Mouse (Mus musculus) liver, embryonic 13.5 days (tissue): Measurements from ENCODE around the gene Gm7102. TPM values are rescaled to one million over a fixed set of nuclear protein-coding genes. Genes with fewer than 3 reads are reported as not detected.

Source experiments
- ATAC-seq: fragments of 200-750 bp; cut with Nextera tagmentation; 2 replicates; pipeline ENCODE4 v1.8.0; 2017; ENCODE audit warnings: low read depth, mild to moderate bottlenecking, moderate number of reproducible peaks, moderate library complexity
- DNase-seq: peaks from one replicate; pipeline ENCODE4 v3.0.0; 2022
- H3K27ac ChIP-seq: fragments of 300-500 bp; sonication (generic); 2 replicates; pipeline ENCODE4 v1.5.1; 2015; ENCODE audit warnings: moderate library complexity, mild to moderate bottlenecking, inconsistent platforms
- H3K27me3 ChIP-seq: fragments of 300-500 bp; sonication (generic); 2 replicates; pipeline ENCODE4 v1.6.1; 2015; ENCODE audit warnings: mild to moderate bottlenecking, inconsistent platforms
- H3K36me3 ChIP-seq: fragments of 300-500 bp; sonication (generic); 2 replicates; pipeline ENCODE4 v1.6.1; 2015; ENCODE audit warnings: mild to moderate bottlenecking, inconsistent platforms
- H3K4me1 ChIP-seq: fragments of 300-500 bp; sonication (generic); replicated peaks from 2 replicates; pipeline ENCODE4 v1.6.1; 2015; ENCODE audit warnings: inconsistent platforms
- H3K4me2 ChIP-seq: fragments of 300-500 bp; sonication (generic); 2 replicates; pipeline ENCODE4 v1.6.1; 2015; ENCODE audit warnings: inconsistent platforms, mild to moderate bottlenecking, moderate library complexity
- H3K4me3 ChIP-seq: fragments of 300-500 bp; sonication (generic); replicated peaks from 2 replicates; pipeline ENCODE4 v1.5.1; 2015; ENCODE audit warnings: mild to moderate bottlenecking, inconsistent platforms
- H3K9ac ChIP-seq: fragments of 300-500 bp; sonication (generic); 2 replicates; pipeline ENCODE4 v1.6.1; 2015; ENCODE audit warnings: mild to moderate bottlenecking, inconsistent platforms
- H3K9me3 ChIP-seq: fragments of 300-500 bp; sonication (generic); replicated peaks from 2 replicates; pipeline ENCODE4 v1.6.1; 2016; ENCODE audit warnings: inconsistent platforms
- WGBS: fragments of 180-500 bp; shearing (Covaris S2); methylation state at CpG from one replicate; pipeline ENCODE4 v1.1.7; 2015; ENCODE audit not compliant: insufficient replicate concordance; 5-methylcytosine and 5-hydroxymethylcytosine counted together
- polyA plus RNA-seq: library from polyadenylated mRNA; unstranded; fragments of >200 nt; fragmentation: Nextera tagmentation; extraction: Ambion mirVana; gene quantifications from 2 replicates; pipeline ENCODE4 v1.2.1, GENCODE M21; 2015

The Gm7102 gene
- polyA plus RNA-seq, 1 experiment from 2014 or later = not detected

- 1% methylated on average over 18 of the region's 18 CpGs for WGBS
Observed at GRCm38 (mm10) chr19:61140342-61141206, 35.5 kb downstream of the Gm7102 start, which contains the start of gene Zfp950. Gene Zfp950 (minus strand): TSS chr19:61140840.

GRCm38 (mm10) chr19:61138655-61139054 lies 37.5 kb downstream of the Gm7102 start:
- Histone ChIP-seq H3K4me1 (peaks cover 24% of the 10 kb centered on the region), H3K4me3 (no peak overlapping the region), H3K9me3 (no peaks in the 10 kb centered on the region), H3K9ac (no peak overlapping the region), H3K27me3 (no peaks in the 10 kb centered on the region), H3K27ac (no peak overlapping the region), H3K4me2 (no peak overlapping the region), H3K36me3 (peaks cover 2% of the 10 kb centered on the region; the same call in 1 of the 2 replicates)
- DNase-seq (no peak), ATAC-seq (no peak)

More at GRCm38 (mm10) chr19:61140342-61141206, 35.5 kb downstream of the Gm7102 start, which contains the start of gene Zfp950:
- DNase-seq (peak; percentile 81), ATAC-seq (peak; percentile 100)
- peak within 1 kb of the TSS; percentile 69; the same call in 1 of the 2 replicates for H3K27ac ChIP-seq
- H3K4me2 ChIP-seq = peak within 1 kb of the TSS; percentile 71
- peak within 1 kb of the TSS; percentile 81 for H3K4me3 ChIP-seq
- H3K9me3 ChIP-seq = no peaks in the 10 kb centered on the region
- H3K4me1 ChIP-seq = peaks cover 24% of the 10 kb centered on the region
- H3K9ac ChIP-seq = peak within 1 kb of the TSS; percentile 87
- H3K27me3 ChIP-seq = no peaks in the 10 kb centered on the region
- no peaks in the 10 kb centered on the region for H3K36me3 ChIP-seq

GRCm38 (mm10) chr19:61131096-61131495 lies 45.0 kb downstream of the Gm7102 start:
- H3K27me3 ChIP-seq = no peaks in the 10 kb centered on the region
- H3K4me2 ChIP-seq = no peak overlapping the region
- H3K4me3 ChIP-seq = no peak overlapping the region
- no peak overlapping the region for H3K9ac ChIP-seq
- ATAC-seq (no peak), DNase-seq (no peak)
- no peak overlapping the region for H3K27ac ChIP-seq
- no peaks in the 10 kb centered on the region for H3K4me1 ChIP-seq
- H3K9me3 ChIP-seq = no peaks in the 10 kb centered on the region
- WGBS = 87% methylated on average over 10 of the region's 10 CpGs
- peaks cover 13% of the 10 kb centered on the region; the same call in 1 of the 2 replicates for H3K36me3 ChIP-seq

Other genes starting within 250 kb of the Gm7102 start
- 13.5 TPM in 2 replicates for gene Zfp950, start 35.5 kb downstream of the Gm7102 start, polyA plus RNA-seq
- gene Gm6020, start 7.6 kb upstream of the Gm7102 start, polyA plus RNA-seq = not detected in 2 replicates
- 9.1 and 9.9 TPM in 2 replicates for gene Csf2ra, start 52.1 kb upstream of the Gm7102 start, polyA plus RNA-seq
- not detected in 2 replicates for gene Gm21060, start 120.8 kb upstream of the Gm7102 start, polyA plus RNA-seq